Mouse (Mus musculus) CH12.LX (cell line): ENCODE results near the gene Cdkl3.

Experiments
- ELF1 ChIP-seq: IDR thresholded peaks from 2 replicates; pipeline ENCODE4 v1.6.1; 2014; ENCODE audit warnings: low read depth, mild to moderate bottlenecking, inconsistent platforms, low read length, improper control_type of control experiment
- POLR2A ChIP-seq: IDR thresholded peaks from 2 replicates; pipeline ENCODE4 v1.6.1; 2011; ENCODE audit warnings: low read depth, mild to moderate bottlenecking, improper control_type of control experiment, low read length
- SIN3A ChIP-seq: IDR thresholded peaks from 2 replicates; pipeline ENCODE4 v1.6.1; 2012; ENCODE audit warnings: low read length, improper control_type of control experiment, inconsistent platforms
- ZMIZ1 ChIP-seq: IDR thresholded peaks from 2 replicates; pipeline ENCODE4 v1.6.1; 2012; ENCODE audit warnings: low read depth, mild to moderate bottlenecking, inconsistent platforms, low read length, improper control_type of control experiment

- TF ChIP-seq ELF1 (no peak), POLR2A (no peak), ZMIZ1 (no peak), SIN3A (no peak)
Measured at GRCm38 (mm10) chr11:51961761-51962160, 42.3 kb upstream of the Cdkl3 start.
